Mouse (Mus musculus) embryonic facial prominence, embryonic 15.5 days (tissue): ENCODE results near the gene Srd5a1. TPM values are rescaled to one million over a fixed set of nuclear protein-coding genes. Genes with fewer than 3 reads are reported as not detected.

Experiments
- ATAC-seq: fragments of 200-750 bp; cut with Nextera tagmentation; 2 replicates; pipeline ENCODE4 v1.8.0; 2017; ENCODE audit warnings: low read depth, moderate TSS enrichment; ENCODE audit not compliant: insufficient number of reproducible peaks, low FRiP score, low TSS enrichment
- H3K27ac ChIP-seq: fragments of 300-500 bp; sonication (generic); replicated peaks from 2 replicates; pipeline ENCODE4 v1.5.1; 2015; ENCODE audit warnings: mild to moderate bottlenecking, inconsistent platforms
- H3K27me3 ChIP-seq: fragments of 300-500 bp; sonication (generic); 2 replicates; pipeline ENCODE4 v1.6.1; 2015; ENCODE audit warnings: inconsistent platforms
- H3K36me3 ChIP-seq: fragments of 300-500 bp; sonication (generic); 2 replicates; pipeline ENCODE4 v1.6.1; 2015; ENCODE audit warnings: mild to moderate bottlenecking, inconsistent platforms
- H3K4me1 ChIP-seq: fragments of 300-500 bp; sonication (generic); 2 replicates; pipeline ENCODE4 v1.6.1; 2015; ENCODE audit warnings: inconsistent platforms
- H3K4me2 ChIP-seq: fragments of 300-500 bp; sonication (generic); replicated peaks from 2 replicates; pipeline ENCODE4 v1.6.1; 2015; ENCODE audit warnings: mild to moderate bottlenecking, inconsistent platforms
- H3K4me3 ChIP-seq: fragments of 300-500 bp; sonication (generic); replicated peaks from 2 replicates; pipeline ENCODE4 v1.5.1; 2015; ENCODE audit warnings: mild to moderate bottlenecking, inconsistent platforms
- H3K9ac ChIP-seq: fragments of 300-500 bp; sonication (generic); 2 replicates; pipeline ENCODE4 v1.6.1; 2015; ENCODE audit warnings: inconsistent platforms
- H3K9me3 ChIP-seq: fragments of 300-500 bp; sonication (generic); replicated peaks from 2 replicates; pipeline ENCODE4 v1.6.1; 2016; ENCODE audit warnings: inconsistent platforms
- WGBS: fragments of 180-500 bp; shearing (Covaris S2); methylation state at CpG from one replicate; pipeline ENCODE4 v1.1.7; 2015; 5-methylcytosine and 5-hydroxymethylcytosine counted together
- polyA plus RNA-seq: library from polyadenylated mRNA; unstranded; fragments of >200 nt; fragmentation: Nextera tagmentation; extraction: Ambion mirVana; gene quantifications from 2 replicates; pipeline ENCODE4 v1.2.1, GENCODE M21; 2015

Srd5a1 gene
- polyA plus RNA-seq, 1 experiment from 2014 or later: 35.1 TPM

- Histone ChIP-seq H3K4me2 (no peak overlapping the region), H3K9ac (no peak overlapping the region), H3K4me3 (no peak overlapping the region), H3K36me3 (no peaks in the 10 kb centered on the region), H3K9me3 (no peaks in the 10 kb centered on the region), H3K4me1 (no peaks in the 10 kb centered on the region), H3K27ac (no peak overlapping the region), H3K27me3 (no peaks in the 10 kb centered on the region)
- WGBS: 86% methylated on average over 6 of the region's 6 CpGs
- no peak for ATAC-seq
These were observed 55.2 kb downstream of the Srd5a1 start for GRCm38 (mm10) chr13:69555957-69556482.

GRCm38 (mm10) chr13:69555045-69555444, 56.2 kb downstream of the Srd5a1 start:
- WGBS: 24% methylated on average over 8 of the region's 8 CpGs
- Histone ChIP-seq H3K27ac (no peak overlapping the region), H3K4me3 (no peak overlapping the region), H3K36me3 (no peaks in the 10 kb centered on the region), H3K4me1 (no peaks in the 10 kb centered on the region), H3K27me3 (no peaks in the 10 kb centered on the region), H3K9me3 (no peaks in the 10 kb centered on the region), H3K9ac (no peak overlapping the region), H3K4me2 (no peak overlapping the region)
- ATAC-seq: no peak

- Histone ChIP-seq H3K27me3 (no peaks in the 10 kb centered on the region), H3K4me3 (no peak overlapping the region), H3K36me3 (no peaks in the 10 kb centered on the region), H3K9ac (no peak overlapping the region), H3K4me2 (no peak overlapping the region), H3K27ac (no peak overlapping the region), H3K4me1 (no peaks in the 10 kb centered on the region), H3K9me3 (no peaks in the 10 kb centered on the region)
- no peak for ATAC-seq
- WGBS: 69% methylated on average over 9 of the region's 9 CpGs
These were observed 57.0 kb downstream of the Srd5a1 start for GRCm38 (mm10) chr13:69554255-69554654.

- Histone ChIP-seq H3K4me3 (no peak overlapping the region), H3K9ac (no peak overlapping the region), H3K27me3 (no peaks in the 10 kb centered on the region), H3K4me2 (no peak overlapping the region), H3K9me3 (no peaks in the 10 kb centered on the region), H3K27ac (no peak overlapping the region), H3K36me3 (no peaks in the 10 kb centered on the region), H3K4me1 (no peaks in the 10 kb centered on the region)
- WGBS: 22% methylated on average over 5 of the region's 5 CpGs
- ATAC-seq: no peak
These were observed 58.2 kb downstream of the Srd5a1 start for GRCm38 (mm10) chr13:69553024-69553423.

GRCm38 (mm10) chr13:69550831-69551230, 60.4 kb downstream of the Srd5a1 start:
- no peaks in the 10 kb centered on the region for H3K9me3 ChIP-seq
- no peak overlapping the region for H3K4me3 ChIP-seq
- no peaks in the 10 kb centered on the region for H3K36me3 ChIP-seq
- no peak for ATAC-seq
- no peak overlapping the region for H3K9ac ChIP-seq
- H3K27me3 ChIP-seq: no peaks in the 10 kb centered on the region
- H3K4me2 ChIP-seq: no peak overlapping the region
- no peaks in the 10 kb centered on the region for H3K4me1 ChIP-seq
- 82% methylated on average over 2 of the region's 2 CpGs for WGBS
- H3K27ac ChIP-seq: no peak overlapping the region

GRCm38 (mm10) chr13:69549980-69550379, 61.3 kb downstream of the Srd5a1 start:
- Histone ChIP-seq H3K9me3 (no peaks in the 10 kb centered on the region), H3K4me2 (no peak overlapping the region), H3K36me3 (no peaks in the 10 kb centered on the region), H3K4me3 (no peak overlapping the region), H3K27me3 (no peaks in the 10 kb centered on the region), H3K27ac (no peak overlapping the region), H3K9ac (no peak overlapping the region), H3K4me1 (no peaks in the 10 kb centered on the region)
- no peak for ATAC-seq
- 46% methylated on average over 8 of the region's 8 CpGs for WGBS

- Histone ChIP-seq H3K36me3 (no peaks in the 10 kb centered on the region), H3K27ac (no peak overlapping the region), H3K9ac (no peak overlapping the region), H3K4me2 (no peak overlapping the region), H3K27me3 (no peaks in the 10 kb centered on the region), H3K4me3 (no peak overlapping the region), H3K4me1 (peaks cover 10% of the 10 kb centered on the region; the same call in 1 of the 2 replicates), H3K9me3 (no peaks in the 10 kb centered on the region)
- WGBS: 68% methylated on average over 16 of the region's 16 CpGs
- ATAC-seq: no peak
These were observed 63.6 kb downstream of the Srd5a1 start for GRCm38 (mm10) chr13:69547488-69548180.

GRCm38 (mm10) chr13:69545019-69545418, 66.2 kb downstream of the Srd5a1 start:
- Histone ChIP-seq H3K27me3 (no peaks in the 10 kb centered on the region), H3K4me2 (no peak overlapping the region), H3K4me3 (no peak overlapping the region), H3K4me1 (peaks cover 13% of the 10 kb centered on the region; the same call in 1 of the 2 replicates), H3K27ac (no peak overlapping the region), H3K9ac (no peak overlapping the region), H3K36me3 (no peaks in the 10 kb centered on the region), H3K9me3 (no peaks in the 10 kb centered on the region)
- WGBS: 26% methylated on average over 3 of the region's 3 CpGs
- no peak for ATAC-seq

- Histone ChIP-seq H3K36me3 (no peaks in the 10 kb centered on the region), H3K9ac (no peak overlapping the region), H3K9me3 (no peaks in the 10 kb centered on the region), H3K4me3 (no peak overlapping the region), H3K4me2 (no peak overlapping the region), H3K4me1 (peaks cover 18% of the 10 kb centered on the region), H3K27ac (no peak overlapping the region), H3K27me3 (no peaks in the 10 kb centered on the region)
- WGBS: 50% methylated on average over 12 of the region's 12 CpGs
- 0 out of 2 replicates have a peak, but pooled peaks have one; percentile 36 for ATAC-seq
These were observed 67.6 kb downstream of the Srd5a1 start for GRCm38 (mm10) chr13:69543595-69543994.

GRCm38 (mm10) chr13:69542571-69543352, 68.5 kb downstream of the Srd5a1 start:
- ATAC-seq: no peak
- H3K4me1 ChIP-seq: peaks cover 26% of the 10 kb centered on the region
- no peak overlapping the region for H3K4me2 ChIP-seq

GRCm38 (mm10) chr13:69541776-69542175, 69.5 kb downstream of the Srd5a1 start:
- WGBS: 52% methylated on average over 10 of the region's 10 CpGs

More at GRCm38 (mm10) chr13:69542571-69543352, 68.5 kb downstream of the Srd5a1 start:
- WGBS: 38% methylated on average over 17 of the region's 17 CpGs
- H3K36me3 ChIP-seq: no peaks in the 10 kb centered on the region
- H3K9me3 ChIP-seq: no peaks in the 10 kb centered on the region
- no peak overlapping the region for H3K4me3 ChIP-seq
- no peak overlapping the region for H3K27ac ChIP-seq
- no peak overlapping the region for H3K9ac ChIP-seq
- H3K27me3 ChIP-seq: no peaks in the 10 kb centered on the region

More at GRCm38 (mm10) chr13:69541776-69542175, 69.5 kb downstream of the Srd5a1 start:
- Histone ChIP-seq H3K9me3 (no peaks in the 10 kb centered on the region), H3K4me2 (no peak overlapping the region), H3K4me1 (peaks cover 27% of the 10 kb centered on the region), H3K36me3 (no peaks in the 10 kb centered on the region), H3K4me3 (no peak overlapping the region), H3K27me3 (no peaks in the 10 kb centered on the region), H3K27ac (no peak overlapping the region; the same call in 1 of the 2 replicates), H3K9ac (no peak overlapping the region)
- ATAC-seq: no peak
